ENCODE assay signal across 27 mouse cellular contexts in genomic region chr5:115849263-115849829, GRCm38 (mm10). TPM values are rescaled to one million over a fixed set of nuclear protein-coding genes. Genes with fewer than 3 reads are reported as not detected.
DNase-seq lines count a peak whose midpoint lies in the region; ATAC-seq and TF ChIP-seq lines count a peak whose summit lies in the region.
"Had no signal": no experiment of that assay in that cellular context is flagged by ENCODE, and none has a peak within 500 bp of the region (broad histone marks: within the 10 kb centered on the region; RNA-seq: fewer than 3 reads in every experiment).

No protein-coding gene starts in this region.

- H3K4me3 ChIP-seq in forebrain, embryonic 11.5 days (ENCODE audit: low read depth, low read length) = no peak overlapping the region
- H3K4me3 ChIP-seq in forebrain, embryonic 13.5 days = no peak overlapping the region
- H3K4me3 ChIP-seq in kidney, adult 2 months (ENCODE audit: insufficient read depth, low read depth, low read length) = no peak overlapping the region
- H3K4me3 ChIP-seq: embryonic facial prominence, embryonic 10.5 days; embryonic facial prominence, embryonic 15.5 days; hindbrain, embryonic 12.5 days; neural tube, embryonic 15.5 days; stomach, embryonic 15.5 days had no signal

- no peak for TF ChIP-seq CTCF in kidney, adult 2 months (conservative IDR thresholded peaks at IDR 0.05; ENCODE audit: insufficient read depth, insufficient read length, low read depth, low read length)

- ATAC-seq in forebrain, embryonic 11.5 days (replicated peaks; ENCODE audit: low FRiP score) = no peak
- no peak for ATAC-seq in forebrain, embryonic 13.5 days
- no peak for ATAC-seq in granulocyte monocyte progenitor cell, adult 5-6 weeks (replicated peaks; ENCODE audit: poor library complexity, severe bottlenecking)
- no peak for ATAC-seq in megakaryocyte-erythroid progenitor cell, adult 5-6 weeks (replicated peaks; ENCODE audit: low FRiP score, low TSS enrichment, poor library complexity, severe bottlenecking)
- ATAC-seq: intestine, postnatal 0 days had no signal

- no peak overlapping the region for H3K9ac ChIP-seq in forebrain, embryonic 11.5 days (ENCODE audit: low read length)
- no peak overlapping the region for H3K9ac ChIP-seq in forebrain, embryonic 13.5 days
- H3K9ac ChIP-seq: embryonic facial prominence, embryonic 15.5 days; hindbrain, embryonic 12.5 days; liver, embryonic 14.5 days; neural tube, embryonic 15.5 days; stomach, embryonic 15.5 days had no signal

- peaks cover 10% of the 10 kb centered on the region for H3K4me1 ChIP-seq in forebrain, embryonic 11.5 days (replicated peaks; ENCODE audit: control insufficient read depth, insufficient read depth, low read length)
- peaks cover 44% of the 10 kb centered on the region for H3K4me1 ChIP-seq in forebrain, embryonic 13.5 days
- peaks cover 21% of the 10 kb centered on the region for H3K4me1 ChIP-seq in kidney, adult 2 months (ENCODE audit: control insufficient read depth, insufficient read depth, low read length)

- DNase-seq in forebrain, embryonic 11.5 days (ENCODE audit: low spot score) = peak; percentile 33
- DNase-seq in kidney, adult 2 months = peak; percentile 54
- DNase-seq in kidney, adult 11 months = no peak
- DNase-seq in R1 (ENCODE audit: low read depth, low spot score) = peak; percentile 51
- DNase-seq: adrenal gland, postnatal 14 days; cerebellum, adult 11-12 months; cerebellum, adult 9-11 months; gastrocnemius, postnatal 10 days; heart, postnatal 14 days; liver; lung, adult 2 months; lung, postnatal 10 days; midbrain, embryonic 14.5 days; right cerebral cortex, postnatal 25 days; thymus, postnatal 14 days had no signal

- H3K27ac ChIP-seq in forebrain, embryonic 11.5 days (ENCODE audit: low read depth, low read length) = no peak overlapping the region
- H3K27ac ChIP-seq in forebrain, embryonic 13.5 days = no peak overlapping the region
- peak overlapping the region; percentile 11 for H3K27ac ChIP-seq in kidney, adult 2 months (ENCODE audit: insufficient read depth, low read depth, low read length)
- H3K27ac ChIP-seq: embryonic facial prominence, embryonic 10.5 days; embryonic facial prominence, embryonic 15.5 days; kidney, postnatal 0 days; liver, embryonic 14.5 days; macrophage; stomach, embryonic 15.5 days had no signal

- no peak for TF ChIP-seq POLR2A in kidney, adult 2 months (IDR thresholded peaks at IDR 0.05; ENCODE audit: low read depth, low read length)

- H3K36me3 ChIP-seq in forebrain, embryonic 11.5 days (ENCODE audit: control insufficient read depth, insufficient read depth, low read length) = peaks cover 4% of the 10 kb centered on the region
- peaks cover 45% of the 10 kb centered on the region for H3K36me3 ChIP-seq in forebrain, embryonic 13.5 days (ENCODE audit: poor library complexity, severe bottlenecking)
- no peaks in the 10 kb centered on the region for H3K36me3 ChIP-seq in kidney, adult 2 months (ENCODE audit: control insufficient read depth, insufficient read depth, low read length)
- H3K36me3 ChIP-seq: neural tube, embryonic 15.5 days had no signal

- H3K9me3 ChIP-seq in forebrain, embryonic 11.5 days (ENCODE audit: control insufficient read depth, low read length) = no peaks in the 10 kb centered on the region
- no peaks in the 10 kb centered on the region for H3K9me3 ChIP-seq in forebrain, embryonic 13.5 days (replicated peaks)
- H3K9me3 ChIP-seq: embryonic facial prominence, embryonic 10.5 days; embryonic facial prominence, embryonic 15.5 days; hindbrain, embryonic 12.5 days; neural tube, embryonic 15.5 days; stomach, embryonic 15.5 days had no signal

- 73% methylated on average over 12 of the region's 12 CpGs for WGBS in forebrain, embryonic 11.5 days
- WGBS in forebrain, embryonic 13.5 days = 52% methylated on average over 12 of the region's 12 CpGs
- WGBS in kidney, adult 2 months = 58% methylated on average over 12 of the region's 12 CpGs

- no peaks in the 10 kb centered on the region for H3K27me3 ChIP-seq in forebrain, embryonic 11.5 days (ENCODE audit: control insufficient read depth, insufficient read depth, low read length)
- no peaks in the 10 kb centered on the region for H3K27me3 ChIP-seq in forebrain, embryonic 13.5 days
- H3K27me3 ChIP-seq in kidney, adult 2 months (replicated peaks; ENCODE audit: control insufficient read depth, insufficient read depth, low read length) = no peaks in the 10 kb centered on the region
- H3K27me3 ChIP-seq: embryonic facial prominence, embryonic 15.5 days; hindbrain, embryonic 12.5 days; neural tube, embryonic 15.5 days; stomach, embryonic 15.5 days had no signal

- H3K4me2 ChIP-seq in forebrain, embryonic 11.5 days (ENCODE audit: low read depth, low read length, severe bottlenecking) = no peak overlapping the region
- no peak overlapping the region for H3K4me2 ChIP-seq in forebrain, embryonic 13.5 days
- H3K4me2 ChIP-seq: embryonic facial prominence, embryonic 15.5 days; hindbrain, embryonic 12.5 days; neural tube, embryonic 15.5 days; stomach, embryonic 15.5 days had no signal

RNA-seq across cellular contexts. Expression of gene Cit, which starts 4.3 kb away (rescaled TPM):
- 44.9 and 48.9 TPM in 2 replicates for polyA plus RNA-seq in forebrain, embryonic 11.5 days (2014; fragmentation: Nextera tagmentation; extraction: Ambion mirVana)
- polyA plus RNA-seq in forebrain, embryonic 13.5 days (2015; fragmentation: Nextera tagmentation; extraction: Ambion mirVana) = 30.8 and 31.3 TPM in 2 replicates
- polyA plus RNA-seq in kidney, adult 2 months (2012; rRNA removed) = 4.5 and 4.8 TPM in 2 replicates
- total RNA-seq in granulocyte monocyte progenitor cell, adult 5-6 weeks (2014; fragmentation: Nextera tagmentation) = 31.8 and 36.3 TPM in 2 replicates
- total RNA-seq in granulocyte monocyte progenitor cell, adult 5-6 weeks (2017) = 26.5 and 32.9 TPM in 2 replicates
- 51.8 and 59.3 TPM in 2 replicates for total RNA-seq in megakaryocyte-erythroid progenitor cell, adult 5-6 weeks (2014; fragmentation: Nextera tagmentation)
- 41.8 and 44.6 TPM in 2 replicates for total RNA-seq in megakaryocyte-erythroid progenitor cell, adult 5-6 weeks (2017)
